Mouse (Mus musculus) ovary, postnatal 10 days (tissue): ENCODE data around the gene Pde4d.

ENCODE experiments used
- DNase-seq: peaks from one replicate; pipeline ENCODE4 v3.0.0; 2022; ENCODE audit warnings: low spot score

The Pde4d gene

DNA sequence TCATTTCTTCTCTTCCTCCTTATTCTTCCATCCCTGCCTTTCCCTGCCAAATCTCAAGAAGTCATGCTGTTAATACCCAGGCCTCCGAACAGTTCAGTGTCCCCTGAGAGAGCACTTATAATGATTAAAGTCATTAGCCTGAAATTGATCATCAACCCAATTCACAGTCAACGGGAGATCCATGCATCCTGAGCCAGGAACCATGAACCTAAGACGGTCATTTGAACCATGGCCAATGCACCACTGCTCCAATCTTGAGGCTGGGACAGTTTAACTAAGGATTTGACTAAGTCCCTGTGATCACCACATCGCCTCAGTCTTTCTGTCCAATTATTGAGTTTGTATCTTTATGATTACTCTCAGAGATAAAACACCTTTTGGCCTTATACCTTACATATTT is 952.6 kb downstream of the Pde4d start:
- DNase-seq = no peak

DNA sequence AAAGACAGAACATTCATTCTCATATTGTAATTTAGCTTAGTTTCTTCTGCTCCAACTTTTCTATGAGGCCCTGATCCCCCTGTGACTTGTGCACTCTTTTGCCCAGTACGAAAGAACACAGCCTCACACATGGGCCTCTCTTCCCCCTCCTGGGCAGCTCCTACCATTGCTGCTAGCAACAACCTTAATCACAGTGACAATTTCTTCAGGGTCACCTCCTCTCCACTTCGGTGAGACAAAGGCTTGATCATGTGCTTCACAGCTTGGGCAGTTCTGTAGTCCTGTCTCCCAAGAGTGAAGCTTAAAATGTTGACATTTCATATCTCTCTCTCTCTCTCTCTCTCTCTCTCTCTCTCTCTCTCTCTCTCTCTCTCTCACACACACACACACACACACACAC is 953.2 kb downstream of the Pde4d start:
- no peak for DNase-seq

DNA sequence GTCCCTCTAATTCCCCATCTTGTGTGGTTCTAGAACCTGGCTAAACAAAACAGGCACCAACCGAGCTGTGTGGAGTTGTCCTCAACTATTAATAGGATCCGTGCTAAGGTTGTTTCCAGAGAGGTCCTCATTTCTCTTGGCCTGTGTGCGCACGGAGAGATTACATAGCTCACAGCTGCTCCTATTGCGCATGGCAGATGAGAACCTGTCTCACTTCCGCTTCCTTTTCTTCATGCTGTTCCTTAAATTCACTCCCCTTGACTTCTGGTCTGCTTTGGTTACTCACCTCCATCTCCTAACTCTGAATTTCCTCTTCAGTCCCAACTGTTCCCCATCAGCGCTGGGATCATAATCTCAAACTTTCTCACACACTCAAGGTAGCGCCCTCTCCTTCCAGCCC is 956.6 kb downstream of the Pde4d start:
- DNase-seq = no peak

DNA sequence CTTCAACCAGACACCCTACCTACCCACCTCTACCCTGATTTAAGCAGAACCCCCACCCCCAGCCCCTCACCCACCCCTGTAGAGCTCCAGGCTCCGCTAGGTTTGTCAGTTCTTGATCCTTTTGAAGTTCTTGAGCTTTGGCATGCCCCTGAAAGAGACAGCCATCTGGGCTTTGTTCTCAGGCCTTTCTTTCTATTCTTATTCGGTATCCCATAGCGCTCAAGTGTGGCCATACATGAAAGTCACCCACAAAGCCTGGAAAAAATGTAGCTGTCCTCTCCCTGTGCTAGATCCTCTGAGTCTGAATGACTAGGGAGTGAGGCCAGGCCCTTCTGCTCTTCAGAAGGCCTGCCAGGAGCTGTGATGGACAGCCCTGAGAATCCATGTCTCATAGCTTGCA is 957.6 kb downstream of the Pde4d start:
- DNase-seq = no peak

DNA sequence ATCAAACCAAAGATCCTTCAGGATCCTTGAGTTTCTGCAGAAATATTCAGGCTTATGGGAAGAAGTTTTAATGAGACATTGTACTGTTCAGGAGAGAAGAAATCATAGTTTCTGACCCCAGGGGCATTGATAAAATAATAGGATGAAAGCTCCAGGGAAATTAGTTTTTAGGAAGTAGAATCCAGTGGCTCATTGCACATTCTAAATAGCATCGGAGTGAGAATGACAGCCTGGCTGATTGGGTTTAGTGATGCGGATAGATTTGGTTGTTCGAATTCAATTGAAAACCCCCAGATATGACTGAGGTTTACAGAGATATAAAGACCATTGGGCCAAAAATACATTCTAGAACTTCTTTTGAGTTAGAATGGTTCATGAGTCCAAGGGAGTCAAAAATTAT is 970.7 kb downstream of the Pde4d start:
- DNase-seq = no peak

DNA sequence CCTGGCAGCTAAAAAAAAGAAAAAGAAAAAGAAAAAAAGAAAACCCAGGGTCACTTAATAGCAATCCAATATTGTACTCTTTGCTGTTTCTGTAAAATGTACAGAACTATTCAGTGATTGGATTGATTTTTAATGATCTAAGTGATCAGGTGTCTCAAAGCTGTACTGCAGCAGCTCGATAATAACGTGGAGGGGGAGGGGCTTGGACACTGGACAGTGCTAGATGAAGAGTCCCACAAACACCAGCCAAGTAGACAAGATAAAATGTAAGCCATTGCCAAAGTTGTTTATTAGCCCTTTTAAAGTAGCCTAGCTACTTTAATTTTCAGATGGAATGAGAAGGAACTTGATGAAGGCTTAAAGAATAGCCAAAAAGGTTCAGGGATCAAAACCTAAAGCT is 975.2 kb downstream of the Pde4d start:
- DNase-seq = no peak

DNA sequence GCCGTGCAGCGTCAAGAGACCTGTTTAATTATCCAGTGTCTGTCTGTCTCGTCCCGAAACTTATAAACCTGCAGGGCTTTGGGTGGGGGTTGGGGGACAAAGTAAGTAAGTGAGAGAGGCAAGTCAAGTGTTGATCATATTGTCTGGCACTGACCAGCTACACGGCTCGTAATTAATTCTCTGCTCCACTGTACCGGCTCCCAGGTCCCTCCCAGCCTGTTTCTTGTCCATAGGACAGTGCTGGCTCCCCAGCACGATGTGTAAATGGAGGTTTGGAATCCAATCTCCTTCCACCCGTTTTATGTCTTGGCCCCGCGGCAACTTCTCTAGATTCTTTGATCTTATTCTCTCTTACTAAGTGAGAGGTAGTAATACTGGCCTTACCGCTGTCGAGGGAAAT is 975.8 kb downstream of the Pde4d start:
- DNase-seq = no peak

DNA sequence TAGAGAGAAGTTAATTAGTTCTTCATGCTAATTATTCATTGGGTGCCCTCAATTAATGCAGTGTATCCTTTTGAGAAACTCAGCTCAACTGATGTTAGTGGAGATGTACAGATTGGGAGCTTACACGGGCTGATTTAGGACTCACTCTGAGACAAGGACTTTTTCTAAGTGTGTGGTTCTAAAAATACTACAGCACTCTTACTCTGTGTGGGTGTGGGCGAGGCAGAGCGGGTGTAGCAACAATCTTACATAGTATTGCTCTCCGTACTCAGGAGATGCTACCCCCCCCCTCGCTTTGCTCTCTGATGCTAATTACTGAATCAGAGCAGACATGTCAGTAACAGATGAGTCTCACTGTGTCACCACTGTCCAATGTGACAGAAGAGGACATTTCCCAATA is 976.3 kb downstream of the Pde4d start:
- DNase-seq = no peak

DNA sequence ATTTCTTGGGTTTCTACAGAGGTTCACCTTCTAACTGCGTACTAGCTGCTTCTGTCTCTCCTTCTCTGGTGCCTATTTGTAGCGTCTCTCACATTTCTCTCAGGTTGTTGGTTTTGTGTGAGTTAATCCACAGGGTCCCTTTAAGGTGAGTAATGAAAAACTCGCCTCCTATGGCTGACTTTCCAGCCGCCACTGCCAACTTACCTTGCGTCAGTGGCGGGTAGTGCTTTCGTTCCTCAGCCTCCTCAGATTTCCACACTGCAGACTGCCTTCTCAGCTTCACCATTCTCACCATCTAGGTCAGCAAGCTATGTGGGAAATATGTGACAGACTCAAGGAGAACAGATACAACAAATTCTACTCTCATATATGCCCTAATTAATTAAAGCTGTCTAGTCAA is 977.8 kb downstream of the Pde4d start:
- no peak for DNase-seq

DNA sequence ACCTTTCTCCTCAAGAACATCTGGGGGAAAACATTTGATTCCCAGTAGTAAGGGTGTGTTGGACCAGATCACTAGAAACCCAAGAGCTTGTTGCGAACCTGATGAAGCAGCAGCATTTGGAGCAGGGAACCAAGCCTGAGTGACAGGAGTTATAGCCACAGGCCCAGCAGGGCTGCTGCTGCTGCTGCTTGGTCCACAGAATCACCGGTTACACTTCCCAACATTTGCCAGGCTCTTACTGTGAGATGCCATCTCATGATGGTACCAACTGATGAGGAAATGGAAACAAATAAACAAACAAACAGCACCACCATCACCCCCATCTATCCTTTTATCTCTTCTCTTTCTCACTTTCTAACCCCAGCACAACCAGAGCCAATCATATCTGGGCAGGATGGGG is 979.8 kb downstream of the Pde4d start:
- DNase-seq = no peak

DNA sequence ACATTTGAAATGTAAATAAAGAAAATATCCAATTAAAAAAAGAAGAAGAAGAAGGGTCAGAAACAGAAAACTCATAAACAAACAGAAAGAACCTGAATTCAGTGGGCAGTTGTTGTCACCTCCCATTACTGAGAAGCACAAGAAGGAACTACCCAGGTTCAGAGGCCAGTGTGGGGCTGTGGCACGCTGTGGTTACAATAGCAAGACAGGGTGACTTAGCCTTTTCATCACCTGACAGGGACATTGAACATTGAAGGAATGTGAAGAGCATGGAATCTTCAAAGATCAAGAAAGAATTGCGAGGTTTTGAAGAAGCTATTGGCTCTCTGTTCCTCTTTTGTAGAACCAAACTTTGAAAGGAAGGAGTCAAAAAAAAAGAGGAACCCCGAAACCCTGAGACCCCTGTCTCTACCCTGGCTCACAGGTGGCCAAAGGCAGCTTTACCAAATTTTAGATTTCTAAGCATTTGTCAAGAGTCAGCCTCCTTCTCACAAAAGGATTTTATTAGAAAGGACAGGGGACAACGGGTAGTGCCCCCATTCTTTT is 987.6 kb downstream of the Pde4d start:
- DNase-seq = no peak

DNA sequence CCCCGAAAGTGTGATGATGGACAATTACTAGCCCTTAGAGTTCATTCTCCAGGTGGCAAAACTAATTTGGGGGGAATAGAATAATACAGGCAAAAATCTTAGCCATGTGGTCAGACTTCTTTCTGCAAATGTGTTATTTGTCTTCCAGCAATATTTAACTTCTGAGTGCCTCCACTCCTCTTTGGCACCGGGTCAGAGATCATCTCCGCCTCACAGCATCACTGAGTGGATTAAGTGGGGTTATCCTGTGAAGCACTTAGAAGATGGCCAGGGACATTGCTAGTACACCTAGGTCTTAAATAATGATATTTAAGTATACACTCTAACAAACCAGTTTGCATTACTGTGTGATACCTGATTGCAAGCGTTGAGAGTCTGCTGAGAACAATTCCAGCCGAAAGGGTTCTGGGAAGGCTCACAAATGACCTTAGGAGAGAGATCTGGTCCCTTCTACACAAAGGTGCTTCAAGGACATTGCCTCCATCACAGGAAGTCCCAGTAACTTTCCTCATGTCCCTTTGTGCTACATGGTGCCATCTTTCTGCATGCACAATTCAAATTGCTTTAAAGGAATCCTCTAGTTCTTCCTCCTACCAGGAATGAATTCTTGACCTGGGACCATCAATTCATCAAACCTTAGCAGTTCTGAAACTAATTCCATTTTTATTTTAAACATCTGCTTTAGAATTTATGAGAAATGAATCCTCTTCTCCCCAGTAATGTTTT is 989.9 kb downstream of the Pde4d start:
- DNase-seq = no peak

DNA sequence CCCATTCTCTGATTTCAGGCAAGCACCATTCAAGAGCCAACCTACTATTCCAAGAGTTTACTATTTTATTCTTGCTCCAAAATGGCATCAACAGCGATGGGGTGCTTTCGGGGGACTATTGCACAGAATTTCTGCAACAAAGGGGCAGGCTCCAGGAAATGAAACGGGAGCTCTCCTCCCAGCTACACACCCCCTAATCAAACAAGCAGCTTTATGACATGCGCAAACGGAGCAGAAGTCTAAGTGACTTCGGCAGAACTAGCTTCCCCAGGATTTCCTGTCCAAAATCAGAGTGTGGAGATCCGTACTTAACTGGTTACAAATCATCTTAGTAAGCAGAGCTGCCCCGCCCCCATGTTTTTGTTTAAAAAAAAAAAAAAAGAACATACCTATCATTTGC is 990.6 kb downstream of the Pde4d start:
- DNase-seq = peak; percentile 11

DNA sequence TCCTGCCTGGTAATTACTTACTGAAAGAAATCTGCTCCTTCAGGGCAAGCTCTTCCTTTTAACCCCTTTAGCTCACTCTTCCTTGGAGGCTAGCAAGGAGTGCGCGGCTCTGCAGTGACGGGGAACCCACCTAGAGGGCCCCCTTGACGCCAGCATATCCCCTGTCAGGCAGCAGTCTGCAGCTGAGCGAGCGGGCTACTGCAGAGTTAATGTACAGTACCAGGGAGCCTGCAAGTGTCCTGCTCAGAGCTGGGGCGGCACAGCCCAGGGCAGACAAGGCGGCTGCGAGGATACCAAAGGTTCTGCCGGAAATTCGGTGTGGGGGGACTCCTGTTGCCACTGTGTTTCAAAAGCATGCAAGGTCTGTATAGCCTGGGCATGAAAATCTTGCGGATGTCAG is 991.1 kb downstream of the Pde4d start:
- peak; percentile 61 for DNase-seq

DNA sequence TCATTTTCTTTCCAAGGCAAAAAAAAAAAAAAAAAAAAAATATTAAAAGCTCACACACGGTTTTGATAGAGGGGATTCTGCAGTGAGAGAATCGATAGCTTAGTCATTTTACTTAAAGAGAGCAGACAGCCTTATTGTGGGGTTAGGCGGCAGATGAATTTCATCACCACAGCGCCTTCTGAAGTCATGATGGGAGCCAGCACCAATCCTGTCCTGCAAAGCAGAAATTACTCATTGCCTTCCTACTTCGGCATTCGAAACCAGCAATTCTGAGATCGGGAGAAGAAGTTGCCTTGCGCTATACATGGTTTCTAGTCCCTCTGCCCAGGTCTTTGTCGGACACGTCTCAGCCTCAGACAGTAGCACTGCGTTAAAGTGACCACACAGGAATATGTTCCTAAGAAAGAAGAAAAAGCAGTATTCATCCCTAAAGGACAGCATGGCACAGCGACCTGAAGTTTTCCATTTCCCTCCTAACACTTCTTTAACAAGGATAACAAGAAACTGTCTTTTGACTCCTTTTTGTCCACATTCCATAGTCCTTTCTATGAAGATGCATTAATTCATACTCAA is 991.7 kb downstream of the Pde4d start:
- no peak for DNase-seq

DNA sequence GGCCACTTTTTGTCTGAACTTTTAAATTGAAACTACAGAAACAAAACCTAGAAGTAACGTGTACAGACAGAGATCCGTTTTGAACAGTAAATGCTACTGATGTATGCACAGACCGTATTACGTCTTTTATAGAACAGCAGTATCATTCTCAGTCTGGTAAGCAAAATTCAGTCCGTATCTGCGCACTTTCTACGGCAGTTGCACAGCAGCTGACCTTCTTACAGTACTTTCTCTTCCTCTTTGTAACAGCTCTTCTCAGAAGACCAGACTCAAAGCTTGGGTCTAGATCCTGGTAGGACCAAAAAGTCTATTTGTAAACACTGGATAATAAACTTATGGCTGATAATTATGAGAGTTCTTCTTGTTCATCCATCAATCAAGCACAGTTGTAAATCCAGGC is 996.4 kb downstream of the Pde4d start:
- no peak for DNase-seq

DNA sequence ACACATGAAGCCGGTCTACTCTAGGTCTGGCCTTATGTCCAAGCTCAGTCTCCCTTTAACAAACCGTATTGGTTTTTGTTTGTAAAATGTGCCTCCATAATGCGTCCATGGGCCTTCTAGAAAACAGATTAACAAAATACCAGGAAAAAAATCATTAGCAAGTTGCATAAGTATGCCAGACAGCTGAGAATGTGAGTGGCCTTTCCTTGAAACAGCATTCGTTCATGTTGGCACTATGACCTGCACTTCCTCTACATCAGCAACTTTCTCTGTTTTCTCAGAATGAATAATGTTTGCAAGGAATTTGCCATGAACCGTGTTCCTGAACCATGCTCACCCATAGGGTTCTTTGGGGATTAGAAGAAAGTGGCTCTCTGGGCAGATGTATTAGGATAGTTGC is 998.4 kb downstream of the Pde4d start:
- DNase-seq = no peak

DNA sequence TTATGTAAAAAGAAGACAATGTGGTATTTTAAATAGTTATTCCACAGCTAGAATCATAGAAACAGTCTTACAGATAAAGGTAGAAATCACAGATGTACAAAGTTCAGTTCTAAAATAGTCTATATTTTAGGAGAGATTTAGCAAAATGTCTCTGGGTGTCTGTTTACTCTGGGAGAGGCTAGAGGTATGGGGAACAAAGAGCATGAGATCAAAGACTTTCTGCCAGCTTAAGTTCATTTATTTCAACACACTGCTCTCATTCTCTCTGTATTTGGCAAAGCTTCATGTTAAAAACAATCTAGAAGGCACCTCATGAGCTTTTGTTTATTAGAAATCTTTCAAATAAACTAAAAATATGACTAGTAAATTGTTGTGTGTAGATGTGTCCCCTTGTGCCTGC is 1024.6 kb downstream of the Pde4d start:
- DNase-seq = no peak

DNA sequence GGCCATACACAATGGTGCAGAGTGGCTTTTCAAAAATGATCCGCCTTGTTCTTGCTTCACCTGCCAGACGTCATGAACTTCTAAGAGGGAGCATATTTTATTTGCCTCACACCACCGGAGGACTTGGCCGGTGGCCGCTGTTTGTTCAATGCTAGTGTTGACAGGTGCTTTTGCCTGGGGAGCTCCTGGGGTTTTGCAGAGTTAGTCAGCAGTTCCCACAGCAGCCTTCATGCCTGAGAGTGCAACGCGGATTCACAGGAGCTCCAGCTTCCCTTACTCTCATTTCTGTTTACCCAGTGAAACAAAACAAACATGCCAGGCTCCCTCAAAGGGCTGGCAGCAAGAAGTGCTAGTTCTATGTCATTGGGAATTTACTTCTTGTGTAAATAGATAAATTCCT is 1031.7 kb downstream of the Pde4d start:
- no peak for DNase-seq

DNA sequence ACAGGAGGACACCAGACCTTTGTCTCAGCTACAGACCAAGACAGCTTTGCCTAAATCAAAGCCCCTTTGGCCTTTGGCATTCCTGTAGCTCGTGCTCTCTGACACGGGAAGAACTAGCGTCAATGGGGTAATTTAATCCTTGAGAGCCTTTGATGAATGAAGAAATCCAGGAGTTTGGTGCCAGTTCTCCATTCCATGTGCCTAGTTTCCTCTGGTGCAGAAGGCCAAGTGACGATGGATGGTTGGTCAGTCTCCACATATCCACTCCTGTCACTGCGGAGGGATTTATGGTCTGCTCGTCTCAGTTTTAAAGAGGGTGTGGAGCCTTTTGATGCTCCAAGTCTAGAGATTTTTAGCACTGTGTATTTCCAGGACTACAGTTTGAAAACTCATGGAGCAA is 1036.4 kb downstream of the Pde4d start:
- DNase-seq = no peak

DNA sequence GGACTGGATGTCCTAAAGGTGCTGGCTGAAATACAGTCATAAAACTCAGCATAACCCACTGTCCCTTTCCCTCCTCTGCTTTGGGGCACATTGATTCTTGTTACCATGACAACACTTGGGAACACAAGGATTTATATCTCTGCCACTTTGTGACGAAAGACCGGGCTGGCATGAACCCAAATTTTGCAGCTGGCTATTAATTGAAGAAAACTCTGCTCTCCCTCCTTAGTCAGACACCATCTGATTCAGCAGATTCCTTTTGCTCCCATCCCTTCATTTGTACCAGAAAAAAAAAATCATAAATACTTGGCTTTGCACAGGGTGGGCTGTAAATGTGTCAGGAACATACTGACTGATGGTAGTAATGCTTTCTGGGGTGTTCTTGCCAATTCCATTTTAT is 1037.6 kb downstream of the Pde4d start:
- DNase-seq = no peak

DNA sequence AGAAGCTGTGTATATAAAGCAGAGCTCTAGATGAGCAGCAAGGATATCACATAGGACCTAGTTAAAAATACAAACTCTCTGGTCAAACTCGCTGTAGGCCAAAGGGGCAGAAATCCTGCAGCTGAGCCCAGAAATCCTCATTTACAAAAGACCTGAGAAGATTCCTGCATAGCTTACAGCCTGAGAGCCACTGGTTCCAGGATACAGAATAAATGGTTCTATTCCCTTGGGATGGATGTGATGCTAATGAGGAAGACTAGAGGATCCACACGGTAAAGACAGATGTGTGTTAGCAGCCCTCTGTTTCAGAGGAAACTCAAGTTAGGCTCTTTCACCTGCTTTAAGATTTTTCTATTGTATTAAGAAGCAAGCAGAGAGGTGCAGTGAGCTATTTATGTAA is 1041.1 kb downstream of the Pde4d start:
- DNase-seq = no peak

DNA sequence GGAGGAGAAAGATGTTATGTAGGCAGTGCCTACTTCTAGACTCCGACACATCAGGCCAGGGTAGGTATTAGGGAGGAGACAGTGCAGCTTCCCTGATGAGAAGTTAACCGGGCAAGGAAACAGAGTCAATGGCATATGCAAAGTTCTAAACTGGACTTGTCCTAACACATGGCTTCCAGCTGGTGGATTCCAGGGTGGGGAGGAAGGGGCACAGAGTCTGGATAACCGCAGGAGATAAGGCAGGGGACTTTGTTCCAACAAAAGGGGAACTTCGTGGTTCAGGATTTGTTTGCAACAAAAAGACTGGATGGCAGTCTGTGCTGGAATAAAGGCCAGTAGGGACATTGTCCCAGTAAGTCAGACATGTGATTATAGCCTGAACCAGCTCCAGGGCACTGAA is 1042.1 kb downstream of the Pde4d start:
- no peak for DNase-seq

DNA sequence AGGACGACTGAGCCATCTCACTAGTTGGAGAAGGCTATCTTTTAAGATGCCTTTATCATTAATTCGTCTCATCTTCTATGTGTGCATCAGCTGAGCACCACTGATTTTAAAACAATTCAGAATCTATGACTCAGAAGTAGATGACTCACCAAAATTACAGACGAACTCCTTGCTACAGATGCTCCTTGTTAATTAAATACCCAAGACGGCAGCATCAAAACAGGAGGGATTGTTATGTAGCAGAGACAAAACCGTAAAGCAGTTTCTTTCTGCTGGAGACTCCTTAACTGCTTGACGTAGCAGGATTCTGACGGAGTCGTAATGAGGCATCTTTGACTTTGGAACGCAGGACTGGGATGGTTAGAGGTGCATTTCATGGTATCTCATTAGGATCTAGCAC is 1050.6 kb downstream of the Pde4d start:
- DNase-seq = no peak
